Mouse (Mus musculus) R1 (cell line): ENCODE measurements at regions not wholly inside any gene's neighbourhood (a gene's known extent, or its start where the extent isn't known, plus 50 kb on each side); places are given as distances from the start of the nearest gene placed in this dataset.
"Not testable (repeated sequence)": the region's sequence is repeated elsewhere in the genome, so short reads cannot be mapped to it uniquely, and the experiment has no call there.

Experiments used
- DNase-seq: peaks from one replicate; pipeline ENCODE4 v3.0.0-alpha.2; 2018; ENCODE audit warnings: low read depth, low spot score

- no peak for DNase-seq
Measured at GRCm38 (mm10) chr2:75781781-75782211, 50.2 kb upstream of the Agps start.

- DNase-seq = peak; percentile 70
Measured at GRCm38 (mm10) chr2:75781078-75781477, 50.9 kb upstream of the Agps start.

DNA sequence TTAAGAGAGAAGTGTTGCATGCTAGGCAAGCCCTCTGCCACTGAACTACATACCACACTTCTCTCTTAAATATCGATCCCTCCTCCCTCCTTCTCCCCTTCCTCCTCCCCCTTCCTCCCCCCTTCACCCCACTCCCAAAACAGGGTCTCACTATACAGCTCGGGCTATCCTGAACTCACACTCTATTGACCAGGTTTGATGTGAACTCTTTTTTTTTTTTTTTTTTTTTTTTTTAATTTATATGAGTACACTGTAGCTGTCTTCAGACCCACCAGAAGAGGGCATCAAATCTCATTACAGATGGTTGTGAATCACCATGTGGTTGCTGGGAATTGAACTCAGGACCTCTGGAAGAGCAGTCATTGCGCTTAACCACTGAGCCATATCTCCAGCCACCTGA is 53.3 kb upstream of the Agps start:
- not testable (repeated sequence) for DNase-seq

DNA sequence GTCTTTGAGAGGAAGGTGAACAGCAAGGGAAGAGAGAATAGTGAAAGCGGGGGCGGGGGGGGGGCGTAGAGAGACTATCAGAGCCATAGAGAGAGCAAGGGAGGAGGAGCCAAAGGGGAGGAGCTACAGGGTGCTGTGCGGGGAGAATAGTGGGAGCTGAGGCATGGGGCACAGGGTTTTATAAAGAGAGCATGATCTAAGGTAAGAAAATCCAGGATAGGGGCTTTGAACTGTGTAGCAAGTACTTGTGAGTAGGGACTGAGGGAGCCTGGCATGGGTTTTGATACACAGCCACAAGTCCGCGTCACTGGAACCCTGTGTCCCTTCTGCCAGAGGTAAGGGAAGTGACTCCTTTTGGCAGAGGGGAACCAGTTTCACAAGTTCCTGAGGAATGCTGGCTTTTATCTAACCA is 54.9 kb upstream of the Agps start:
- peak; percentile 78 for DNase-seq

GRCm38 (mm10) chr2:75776533-75776932 is 55.4 kb upstream of the Agps start:
- no peak for DNase-seq

DNA sequence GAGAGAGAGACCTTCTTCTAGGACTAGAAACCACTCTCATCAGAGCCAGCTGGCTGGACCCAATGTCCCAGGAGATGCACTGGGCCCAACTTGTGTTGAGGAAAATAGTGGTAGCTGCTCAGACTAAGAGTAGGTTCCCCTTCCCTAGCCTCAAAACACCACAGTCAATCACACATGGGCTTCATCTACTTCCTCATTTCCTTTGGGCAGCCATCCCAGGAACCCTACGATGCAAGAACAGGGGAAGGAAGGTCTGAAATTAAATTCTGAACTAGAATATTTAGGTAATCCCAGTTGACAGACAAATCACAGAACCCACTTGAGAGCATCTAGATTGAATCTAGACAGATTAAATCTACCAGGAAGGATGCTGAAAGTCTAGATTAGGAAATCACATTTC is 56.8 kb upstream of the Agps start:
- DNase-seq = no peak

GRCm38 (mm10) chr2:75773431-75773830 is 58.5 kb upstream of the Agps start:
- DNase-seq = no peak

GRCm38 (mm10) chr2:75772251-75772956 is 59.6 kb upstream of the Agps start:
- DNase-seq = peak; percentile 38

DNA sequence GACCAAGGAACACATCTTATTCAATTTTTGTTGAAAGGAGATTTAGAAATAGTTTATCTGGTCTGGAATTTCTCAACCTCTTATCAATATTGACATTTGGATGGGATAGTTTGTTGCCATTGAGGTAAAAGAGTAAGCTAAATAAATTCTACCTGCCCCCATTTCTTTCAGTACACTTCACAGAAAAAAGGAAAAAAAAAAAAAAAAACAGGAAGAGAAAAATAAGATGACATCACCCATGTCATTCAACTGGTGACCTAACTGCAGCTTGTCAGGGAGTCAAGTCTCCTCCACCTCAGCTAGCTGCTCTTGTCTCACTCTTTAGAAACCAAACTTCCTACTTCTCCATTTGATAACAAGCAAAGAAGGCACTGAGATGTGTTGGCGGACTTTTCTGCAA is 61.3 kb upstream of the Agps start:
- DNase-seq = no peak

GRCm38 (mm10) chr2:75768559-75769304 is 63.2 kb upstream of the Agps start:
- peak; percentile 30 for DNase-seq

GRCm38 (mm10) chr2:75767871-75768558 is 63.6 kb upstream of the Nfe2l2 start:
- peak; percentile 95 for DNase-seq

DNA sequence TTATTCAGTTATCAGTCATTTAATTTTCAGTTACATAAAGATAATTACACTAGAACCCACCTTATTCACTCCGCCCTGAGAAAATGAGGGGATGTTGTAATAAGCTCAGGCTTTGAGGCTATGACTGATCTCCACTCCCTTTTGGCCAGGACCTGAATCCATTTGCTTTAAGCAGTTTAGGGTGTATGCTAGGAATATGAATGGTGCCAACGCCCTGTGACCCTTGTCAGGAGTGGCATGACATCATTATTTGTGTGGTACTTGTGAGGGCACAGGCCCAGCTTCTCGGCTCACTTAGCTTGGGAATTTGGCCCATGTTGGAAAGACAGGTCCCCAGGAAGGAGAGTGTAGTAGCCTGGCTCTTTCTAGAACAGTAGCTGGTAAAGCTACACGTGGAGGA is 61.0 kb upstream of the Nfe2l2 start:
- DNase-seq = no peak

- no peak for DNase-seq
Measured at GRCm38 (mm10) chr2:75763252-75763651, 58.8 kb upstream of the Nfe2l2 start.

- DNase-seq = no peak
Measured at GRCm38 (mm10) chr2:75762030-75762429, 57.6 kb upstream of the Nfe2l2 start.

GRCm38 (mm10) chr2:75761626-75762025 is 57.2 kb upstream of the Nfe2l2 start:
- DNase-seq = no peak

DNA sequence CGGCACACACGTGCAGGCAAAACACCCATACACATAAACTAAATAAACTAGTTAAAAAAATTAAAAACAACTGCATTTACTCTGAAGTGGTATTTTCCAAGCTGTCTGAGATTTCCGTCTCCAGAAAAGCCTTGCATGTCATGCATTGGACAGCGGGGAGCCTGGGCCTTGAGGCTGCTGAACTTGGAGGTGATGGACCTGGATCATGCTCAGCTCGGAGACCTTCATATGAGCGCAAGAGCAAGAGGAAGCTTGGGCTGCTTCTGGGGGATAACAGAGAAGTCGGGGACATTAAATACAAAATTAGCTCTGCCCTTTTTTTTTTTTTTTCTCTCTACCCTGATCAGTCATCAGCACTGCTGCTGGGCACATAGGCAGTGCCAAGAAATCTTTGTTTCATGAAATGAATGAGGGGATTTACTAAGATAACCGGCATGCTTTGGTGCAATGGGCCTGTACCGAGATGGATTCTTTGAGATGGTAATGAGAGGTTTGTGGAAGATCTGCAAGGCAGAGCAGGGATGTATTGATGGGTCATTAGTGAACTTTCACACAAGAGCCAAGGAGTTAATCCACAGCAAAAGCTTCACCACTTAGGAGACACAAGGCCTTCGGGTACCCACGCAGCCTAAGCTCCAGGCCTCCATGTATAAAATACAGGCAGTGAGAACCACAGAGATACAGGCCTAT is 54.9 kb upstream of the Nfe2l2 start:
- DNase-seq = no peak

- no peak for DNase-seq
Measured at GRCm38 (mm10) chr2:75758277-75758676, 53.8 kb upstream of the Nfe2l2 start.

DNA sequence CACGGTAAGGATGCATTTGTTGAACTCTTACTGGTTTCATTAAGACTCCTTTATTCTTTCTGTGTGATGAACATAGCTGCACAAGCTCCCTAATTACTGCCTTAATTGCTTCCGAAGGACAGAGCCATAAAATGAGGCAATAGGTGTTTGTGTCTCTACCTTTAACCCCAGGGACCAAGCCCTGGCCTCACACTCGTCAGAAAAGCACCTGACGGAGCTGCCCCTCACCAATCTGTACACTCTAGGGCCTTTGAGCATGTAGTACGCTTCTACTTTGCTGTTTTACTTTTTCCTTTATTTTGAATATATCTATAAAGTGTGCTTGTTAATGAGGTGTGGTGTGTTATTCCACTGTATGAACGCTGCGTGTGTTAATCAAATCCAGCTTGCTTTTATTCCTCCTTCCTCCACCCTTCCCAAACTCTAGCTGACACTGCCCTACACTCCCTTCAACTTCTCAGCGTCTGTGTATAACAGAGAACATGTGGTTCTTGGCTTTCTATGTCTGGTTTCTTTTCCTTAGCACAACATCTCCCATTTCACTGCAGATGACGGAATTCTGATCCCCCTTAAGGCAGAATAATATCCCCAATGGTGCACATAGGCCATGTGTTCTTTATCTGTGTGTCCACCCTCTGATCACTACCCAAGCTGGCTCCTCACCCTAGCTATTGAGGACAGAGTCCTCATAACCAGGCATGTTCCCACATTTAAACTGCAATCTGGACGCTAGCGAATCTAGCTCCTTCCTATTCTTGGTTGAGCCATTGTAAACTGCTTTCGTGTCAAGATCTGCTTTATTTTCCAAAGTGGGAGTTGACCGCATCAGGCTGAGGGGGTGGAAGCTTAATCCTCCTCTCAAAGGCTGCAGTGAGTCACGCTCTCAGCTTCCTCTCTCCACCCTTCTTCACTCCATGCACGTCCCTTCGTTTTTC is 52.5 kb upstream of the Nfe2l2 start:
- no peak for DNase-seq

GRCm38 (mm10) chr2:75754606-75755005 is 50.2 kb upstream of the Nfe2l2 start:
- no peak for DNase-seq
